Mouse (Mus musculus): ENCODE data around the gene Mafg.
"Not testable (repeated sequence)": the region's sequence is repeated elsewhere in the genome, so short reads cannot be mapped to it uniquely, and the experiment has no call there.

The Mafg gene

GRCm38 (mm10) chr11:120633520-120634343 is at the start of gene Mafg:
Gene Mafg, minus strand, starts transcription at chr11:120633600.
- DNase-seq = peak; percentile 93

GRCm38 (mm10) chr11:120682683-120683082 is 49.3 kb upstream of the Mafg start:
- no peak for DNase-seq

GRCm38 (mm10) chr11:120679909-120680308 is 46.5 kb upstream of the Mafg start:
- no peak for DNase-seq

- DNase-seq = no peak
Observed at GRCm38 (mm10) chr11:120676951-120677350, 43.6 kb upstream of the Mafg start.

- DNase-seq = not testable (repeated sequence)
Observed at GRCm38 (mm10) chr11:120675875-120676274, 42.5 kb upstream of the Mafg start.

GRCm38 (mm10) chr11:120673594-120674122 is 40.3 kb upstream of the Mafg start:
- DNase-seq = no peak

- peak; percentile 91 for DNase-seq
Observed at GRCm38 (mm10) chr11:120672687-120673593, 39.5 kb upstream of the Mafg start, which contains the start of gene Aspscr1. Gene Aspscr1, plus strand, starts transcription at chr11:120672973.

- DNase-seq = no peak
Observed at GRCm38 (mm10) chr11:120666617-120667016, 33.2 kb upstream of the Mafg start.

- DNase-seq = no peak
Observed at GRCm38 (mm10) chr11:120665406-120665805, 32.0 kb upstream of the Mafg start.

GRCm38 (mm10) chr11:120663714-120664113 is 30.3 kb upstream of the Mafg start:
- no peak for DNase-seq

- no peak for DNase-seq
Observed at GRCm38 (mm10) chr11:120662759-120663158, 29.4 kb upstream of the Mafg start.

- no peak for DNase-seq
Observed at GRCm38 (mm10) chr11:120661076-120661460, 27.7 kb upstream of the Mafg start, which contains the start of gene Notum. Gene Notum, minus strand, starts transcription at chr11:120661175.

- DNase-seq = no peak
Observed at GRCm38 (mm10) chr11:120660301-120661075, 27.1 kb upstream of the Mafg start.

GRCm38 (mm10) chr11:120659509-120660300 is 26.3 kb upstream of the Mafg start:
- no peak for DNase-seq

GRCm38 (mm10) chr11:120658876-120659410 is 25.5 kb upstream of the Mafg start:
- DNase-seq = peak; percentile 47

GRCm38 (mm10) chr11:120657301-120657700 is 23.9 kb upstream of the Mafg start:
- DNase-seq = no peak

GRCm38 (mm10) chr11:120654741-120655140 is 21.3 kb upstream of the Mafg start:
- DNase-seq = no peak

GRCm38 (mm10) chr11:120651872-120652271 is 18.5 kb upstream of the Mafg start:
- no peak for DNase-seq

GRCm38 (mm10) chr11:120648001-120648476 is 14.6 kb upstream of the Mafg start, which contains the start of gene Myadml2:
Gene Myadml2, minus strand, starts transcription at chr11:120648158.
- peak; percentile 68 for DNase-seq

GRCm38 (mm10) chr11:120647047-120647830 is 13.8 kb upstream of the Mafg start:
- no peak for DNase-seq
